Mouse (Mus musculus): ENCODE measurements at regions not wholly inside any gene's neighbourhood (a gene's known extent, or its start where the extent isn't known, plus 50 kb on each side); places are given as distances from the start of the nearest gene placed in this dataset.

DNA sequence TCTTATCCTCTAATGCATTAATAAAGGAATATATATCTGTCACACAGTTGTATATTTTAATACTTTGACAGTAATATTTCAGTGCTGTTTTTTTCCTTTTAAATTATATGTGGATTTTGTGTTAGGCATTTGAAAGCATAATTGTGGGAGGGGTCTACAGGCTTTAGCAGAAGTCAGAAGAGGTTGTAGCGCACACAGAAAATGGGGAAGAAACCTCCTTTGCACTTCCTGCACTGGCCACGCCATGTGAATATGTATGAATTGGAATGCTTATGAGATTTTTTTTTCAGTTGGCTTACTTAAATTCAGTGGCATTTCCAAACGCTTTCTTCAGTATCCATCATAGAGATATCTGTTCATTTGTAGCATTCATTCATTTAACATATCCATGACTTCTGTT, 125.1 kb downstream of the Lmo4 start:
- peak; percentile 56; the same call in 1 of the 2 replicates for ATAC-seq (replicated peaks; ENCODE audit: poor library complexity, severe bottlenecking)

DNA sequence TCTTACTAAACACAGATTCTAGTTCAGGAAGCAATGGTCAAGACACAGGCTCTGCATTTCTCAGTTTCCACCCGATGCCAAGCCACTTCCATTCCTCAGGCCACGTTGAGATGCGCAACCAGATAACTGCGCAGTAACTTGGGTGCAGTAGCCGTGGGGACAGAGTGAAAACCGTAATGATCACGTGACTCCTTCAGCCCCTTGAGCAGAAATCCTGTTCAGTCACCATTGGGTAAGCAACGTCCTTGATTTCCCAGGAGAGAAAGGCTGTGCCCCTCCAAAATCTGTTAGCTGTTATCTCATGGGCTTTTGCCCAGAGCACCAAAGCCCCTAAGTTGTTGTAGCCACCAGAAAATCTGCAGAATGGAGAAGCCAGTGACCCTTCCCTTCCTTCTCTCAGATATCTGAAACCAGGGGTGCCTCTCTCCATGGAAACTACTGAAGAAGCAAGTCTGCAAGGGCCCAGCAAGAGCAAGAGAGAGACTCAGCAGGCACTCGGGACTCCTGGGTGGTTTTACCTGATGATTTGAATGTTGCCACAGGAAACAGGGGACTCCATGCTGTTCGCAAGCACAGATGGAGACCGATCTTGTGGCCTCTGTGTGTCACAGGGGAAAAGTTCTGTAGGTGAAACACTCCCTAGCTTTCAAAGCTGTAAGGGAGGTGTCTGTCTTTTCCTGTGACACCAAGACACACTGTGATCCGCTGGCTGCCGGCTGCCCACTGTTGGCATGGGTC, 126.7 kb downstream of the Lmo4 start:
- ATAC-seq (replicated peaks; ENCODE audit: poor library complexity, severe bottlenecking): no peak

DNA sequence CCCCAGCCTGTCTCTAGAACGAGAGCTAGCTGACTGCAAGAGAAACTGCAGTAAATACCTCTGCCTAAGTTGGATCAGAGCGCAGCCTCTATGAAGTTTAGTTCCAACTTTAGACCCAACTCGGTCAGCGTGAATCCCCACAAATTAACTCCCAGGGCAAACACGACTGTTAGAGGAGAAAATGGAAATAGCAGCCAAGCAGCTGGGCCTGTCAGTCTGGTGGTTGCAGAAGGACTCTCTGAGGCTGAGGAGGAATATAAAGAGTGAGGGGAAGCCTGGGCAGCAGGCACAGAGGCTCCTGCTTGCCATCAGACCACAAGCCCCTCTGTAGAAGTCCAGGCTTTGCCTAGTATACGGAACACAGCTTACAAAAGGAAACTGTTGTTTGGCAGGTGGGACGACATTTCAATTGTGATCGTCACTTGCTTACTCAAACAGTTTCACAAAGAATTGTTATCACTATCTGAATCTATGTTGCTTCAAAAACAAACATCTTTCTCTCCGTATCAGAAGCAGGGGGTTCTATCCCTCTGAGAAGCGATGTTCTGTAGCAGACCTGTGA, 135.0 kb downstream of the Lmo4 start:
- no peak for ATAC-seq (replicated peaks; ENCODE audit: poor library complexity, severe bottlenecking)

DNA sequence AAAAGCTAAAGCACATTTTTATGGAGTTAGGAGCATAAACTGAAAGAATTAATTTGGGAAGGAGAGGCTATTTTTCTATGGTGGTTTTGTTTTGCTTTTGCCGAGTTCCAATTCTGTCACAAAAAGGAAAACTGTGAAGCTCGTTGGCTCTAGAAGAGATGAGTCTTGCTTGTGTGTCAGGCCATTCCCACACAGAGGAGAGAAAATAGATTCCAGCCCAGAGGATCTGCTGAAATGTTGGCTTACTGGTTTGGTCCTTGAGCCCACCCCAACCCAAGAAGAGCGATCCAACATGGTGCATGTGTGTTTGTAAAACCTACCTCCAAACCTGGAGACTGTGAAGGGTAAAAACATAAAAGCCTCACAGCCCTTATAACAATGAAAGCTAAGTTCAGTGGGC, 138.0 kb downstream of the Lmo4 start:
- ATAC-seq (replicated peaks; ENCODE audit: poor library complexity, severe bottlenecking): no peak

DNA sequence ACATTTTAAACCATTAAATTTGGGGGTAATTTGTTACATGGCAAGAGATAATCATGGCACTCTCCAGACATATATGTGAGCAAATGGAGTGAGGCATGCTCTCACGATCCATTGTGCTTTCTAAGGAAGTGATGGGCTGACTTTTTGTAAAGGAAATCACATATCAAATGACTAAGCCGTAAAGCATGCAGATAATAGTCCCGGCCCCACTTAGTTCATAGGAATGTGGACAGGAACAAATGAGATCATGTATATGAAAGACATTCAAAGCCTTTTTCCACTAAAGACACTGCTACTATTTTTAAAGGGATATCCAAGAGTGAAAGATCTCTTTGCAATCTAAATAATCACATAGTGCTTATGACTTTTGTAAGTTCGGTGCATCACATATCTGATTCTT, 146.9 kb downstream of the Lmo4 start:
- no peak for ATAC-seq (replicated peaks; ENCODE audit: poor library complexity, severe bottlenecking)

DNA sequence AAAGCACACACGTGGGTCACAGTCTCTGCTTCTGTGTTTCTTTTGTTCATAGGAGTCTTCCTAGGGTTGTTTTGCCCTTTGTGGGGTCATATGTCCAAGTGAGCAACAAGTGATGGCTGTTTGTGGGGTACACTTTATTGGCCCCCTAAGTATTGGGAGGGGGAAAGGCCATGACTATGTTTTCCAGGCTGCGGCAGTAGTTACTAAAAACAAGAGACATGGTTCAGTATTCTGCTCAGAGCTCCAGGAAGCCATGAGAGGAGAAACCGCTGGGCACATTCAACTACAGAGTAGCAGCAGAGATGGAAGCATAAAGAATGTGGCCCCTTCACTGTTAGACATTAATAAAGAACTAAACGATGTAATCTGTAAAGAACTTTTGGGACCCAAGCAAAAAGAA, 154.7 kb downstream of the Lmo4 start:
- no peak for ATAC-seq (replicated peaks; ENCODE audit: poor library complexity, severe bottlenecking)

DNA sequence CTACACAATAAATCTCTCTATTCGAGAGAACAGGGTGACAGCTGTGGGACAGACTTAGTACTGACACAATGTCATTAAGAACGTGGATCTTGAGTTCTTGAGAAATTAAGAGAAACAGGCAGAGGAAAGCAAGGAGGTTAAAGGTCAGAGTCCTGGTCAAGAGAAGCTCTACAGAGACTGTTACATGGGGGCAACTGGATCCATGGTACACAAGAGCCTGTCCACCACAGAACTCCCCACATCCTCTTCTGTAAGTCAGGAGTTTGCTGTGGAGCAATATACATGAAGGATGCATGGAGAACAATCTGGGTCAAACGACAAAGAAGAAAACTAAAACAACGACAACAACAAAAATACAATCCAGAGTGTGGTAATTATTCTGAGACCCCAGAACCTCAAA, 155.8 kb downstream of the Lmo4 start:
- ATAC-seq (replicated peaks; ENCODE audit: poor library complexity, severe bottlenecking): peak; percentile 55

DNA sequence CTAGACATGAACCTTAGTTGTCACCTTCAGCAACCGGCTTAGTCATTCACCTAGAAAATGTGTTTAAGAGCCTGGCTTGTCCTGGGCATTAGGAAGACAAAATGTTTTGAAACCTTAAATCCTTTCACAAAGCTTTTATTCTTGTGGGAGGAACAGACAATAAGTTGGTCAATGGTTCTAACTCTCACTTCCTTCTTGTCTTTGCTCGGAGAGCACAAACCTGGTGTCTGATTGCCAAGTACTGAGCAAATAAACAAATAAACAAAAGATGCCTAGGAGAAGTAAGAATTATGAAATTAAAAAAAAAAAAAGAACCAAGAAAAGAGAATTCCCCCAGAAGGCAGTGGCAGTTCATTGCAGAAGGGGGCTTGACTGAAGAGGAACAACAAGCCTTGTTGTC, 160.7 kb downstream of the Lmo4 start:
- ATAC-seq (replicated peaks; ENCODE audit: poor library complexity, severe bottlenecking): peak; percentile 50

DNA sequence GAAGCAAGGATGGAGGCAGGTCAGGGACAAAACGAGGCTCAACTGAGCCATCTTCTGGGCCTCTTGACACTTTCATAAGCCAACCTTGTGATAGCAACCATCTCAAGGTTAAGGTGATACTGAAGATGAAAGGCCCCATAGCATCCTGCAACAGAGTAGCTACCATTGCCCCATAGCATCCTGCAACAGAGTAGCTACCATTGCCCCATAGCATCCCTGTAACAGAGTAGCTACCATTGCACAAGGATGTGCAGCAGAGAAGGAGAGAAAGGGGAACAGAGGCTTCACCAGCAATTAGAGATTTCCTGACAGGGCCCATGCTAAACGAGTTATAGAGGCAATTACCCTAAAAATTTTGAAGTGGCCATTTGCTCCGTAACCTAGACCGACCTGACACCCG, 163.2 kb downstream of the Lmo4 start:
- peak; percentile 90 for ATAC-seq (replicated peaks; ENCODE audit: poor library complexity, severe bottlenecking)

DNA sequence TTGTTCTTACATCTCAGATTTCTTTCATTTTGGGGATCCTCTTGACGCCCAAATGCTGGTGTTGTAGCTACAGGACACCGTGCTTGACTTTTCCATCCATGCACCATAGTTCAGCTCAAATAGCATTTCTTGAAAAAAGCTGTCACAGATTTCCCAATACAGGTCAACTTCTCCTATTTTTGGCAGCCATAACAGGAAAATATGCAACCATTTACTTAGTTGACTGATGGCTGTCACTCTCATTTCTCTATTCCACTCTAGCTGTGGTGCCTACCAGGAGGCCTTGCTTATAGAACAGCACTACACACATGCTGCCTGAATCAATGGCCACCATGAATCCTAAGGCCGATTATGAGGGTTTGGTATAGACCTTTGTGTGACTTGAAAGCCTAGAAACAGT, 165.5 kb downstream of the Lmo4 start:
- peak; percentile 60 for ATAC-seq (replicated peaks; ENCODE audit: poor library complexity, severe bottlenecking)

DNA sequence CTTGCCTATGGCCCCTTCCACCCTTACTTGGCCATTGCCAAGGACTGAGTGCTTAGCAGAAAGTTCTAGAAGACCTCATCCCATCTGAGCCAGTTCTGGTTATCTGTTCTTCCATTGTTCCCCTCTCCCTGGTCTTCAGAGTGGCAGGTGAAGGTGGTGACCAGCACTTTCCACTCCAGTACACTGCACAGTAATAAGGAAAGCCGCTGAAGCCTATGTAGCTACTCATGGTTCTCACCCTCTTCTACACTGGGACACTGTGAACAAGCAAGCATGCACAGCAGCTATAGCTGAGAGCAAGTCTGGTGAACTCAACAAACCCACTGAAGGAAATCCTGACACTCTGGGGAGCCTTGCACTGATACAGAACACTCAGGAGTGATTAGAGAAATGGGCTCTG, 175.4 kb downstream of the Lmo4 start:
- ATAC-seq (replicated peaks; ENCODE audit: poor library complexity, severe bottlenecking): no peak

DNA sequence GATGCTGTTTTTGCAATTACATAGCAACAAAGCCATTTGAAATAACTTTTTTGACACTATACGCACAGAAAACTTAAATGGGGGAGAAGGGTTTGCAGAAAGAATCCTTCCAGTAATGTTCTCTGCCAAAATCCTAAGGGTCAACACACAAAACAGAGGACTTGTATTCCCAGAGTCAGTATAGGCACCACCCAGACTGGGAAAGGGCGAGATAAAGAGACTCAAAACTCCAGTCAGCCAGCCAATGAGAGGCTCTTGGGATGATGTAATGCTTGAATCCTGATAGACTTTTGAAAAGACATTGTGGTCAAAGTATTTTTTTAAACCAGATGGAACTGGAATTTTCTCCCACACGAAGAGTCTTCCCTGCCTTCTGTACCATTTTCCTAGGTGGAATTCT, 175.9 kb downstream of the Lmo4 start:
- no peak for ATAC-seq (replicated peaks; ENCODE audit: poor library complexity, severe bottlenecking)

DNA sequence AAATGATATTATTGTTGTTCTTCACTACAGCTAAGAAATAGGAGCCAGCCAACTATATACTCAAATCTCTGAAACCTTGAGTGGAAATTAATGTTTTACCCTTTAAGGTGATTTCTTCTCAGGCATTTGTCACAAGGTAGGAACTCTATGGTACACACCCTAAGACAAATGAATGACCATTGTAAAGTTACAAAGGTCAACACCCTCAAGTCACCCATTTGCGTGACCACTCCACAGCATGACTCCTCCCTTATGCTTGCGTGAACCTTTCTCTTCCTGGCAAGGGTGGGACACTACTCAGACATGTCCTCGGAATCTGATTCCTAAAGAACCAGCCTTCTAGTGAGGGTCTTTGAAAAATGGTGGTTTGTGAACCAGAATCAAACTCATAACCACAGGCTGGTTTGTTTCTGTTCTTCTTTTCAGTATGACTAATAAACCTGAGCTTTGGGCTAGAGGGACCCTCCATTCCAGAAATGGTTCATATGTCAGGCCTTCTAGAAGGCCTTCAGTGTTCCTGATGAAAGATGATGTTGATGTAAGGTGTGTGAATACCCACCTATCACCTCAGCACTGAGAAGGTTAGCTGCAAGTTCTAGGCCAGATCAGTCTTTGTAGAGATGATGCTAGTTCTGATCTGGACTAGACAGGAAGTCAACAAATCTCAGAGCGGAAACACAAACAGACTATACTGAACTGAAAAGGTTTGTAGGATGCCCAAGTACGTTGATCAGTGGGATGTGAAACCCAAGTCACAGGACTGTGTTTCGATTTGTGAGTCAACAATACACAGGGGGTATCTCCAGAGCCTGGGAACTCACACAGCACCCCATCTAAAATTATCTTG, 177.7 kb downstream of the Lmo4 start:
- ATAC-seq (replicated peaks; ENCODE audit: poor library complexity, severe bottlenecking): peak; percentile 58

DNA sequence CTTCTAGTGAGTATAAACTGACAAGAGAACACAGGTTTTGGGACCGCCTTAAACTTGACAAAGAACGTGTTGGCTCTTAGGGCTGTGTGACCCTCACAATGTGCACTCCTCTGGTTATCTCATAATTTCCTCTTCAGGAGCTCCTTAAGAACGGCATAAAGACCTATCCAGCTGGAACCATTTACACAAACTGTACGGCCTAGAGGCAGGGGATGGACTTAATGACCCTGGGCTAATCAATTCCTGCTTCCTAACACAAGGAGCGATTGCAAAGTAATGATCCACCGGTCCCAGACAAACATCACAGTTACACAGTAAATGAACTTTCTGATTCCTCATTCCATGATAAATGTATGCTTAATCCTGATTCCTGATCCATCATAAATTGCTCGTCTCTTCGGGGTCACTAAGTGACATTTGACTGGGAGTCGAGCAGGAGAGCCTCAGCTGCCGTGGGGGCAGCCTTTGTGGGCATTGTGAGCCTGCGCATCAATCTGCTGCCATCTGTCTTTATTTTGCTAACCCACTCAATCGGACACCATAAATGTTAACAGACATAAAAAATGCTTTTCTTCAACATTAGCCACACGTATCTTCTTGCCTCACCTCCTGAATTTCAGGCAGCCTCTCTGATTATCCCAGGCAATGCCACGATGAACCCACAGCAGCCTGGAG, 179.4 kb downstream of the Lmo4 start:
- ATAC-seq (replicated peaks; ENCODE audit: poor library complexity, severe bottlenecking): no peak

DNA sequence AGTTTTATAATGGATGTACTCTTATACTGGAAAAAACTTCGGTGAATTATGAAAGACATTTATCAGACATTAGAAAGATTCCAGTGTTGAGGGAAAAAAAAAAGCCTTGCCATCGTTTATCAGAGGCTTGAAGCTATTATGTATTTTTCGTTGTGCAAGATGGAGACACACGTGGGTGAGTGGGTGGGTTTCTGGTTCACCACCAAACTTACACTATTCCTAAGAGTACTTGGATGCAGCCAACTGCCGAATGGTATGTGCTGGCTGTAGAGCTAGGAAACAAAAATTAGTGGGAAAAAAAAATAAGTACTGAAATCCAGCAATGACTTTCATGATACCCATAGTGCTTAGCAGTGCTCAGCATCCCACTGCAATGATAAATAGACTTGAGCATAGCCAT, 180.8 kb downstream of the Lmo4 start:
- no peak for ATAC-seq (replicated peaks; ENCODE audit: poor library complexity, severe bottlenecking)

DNA sequence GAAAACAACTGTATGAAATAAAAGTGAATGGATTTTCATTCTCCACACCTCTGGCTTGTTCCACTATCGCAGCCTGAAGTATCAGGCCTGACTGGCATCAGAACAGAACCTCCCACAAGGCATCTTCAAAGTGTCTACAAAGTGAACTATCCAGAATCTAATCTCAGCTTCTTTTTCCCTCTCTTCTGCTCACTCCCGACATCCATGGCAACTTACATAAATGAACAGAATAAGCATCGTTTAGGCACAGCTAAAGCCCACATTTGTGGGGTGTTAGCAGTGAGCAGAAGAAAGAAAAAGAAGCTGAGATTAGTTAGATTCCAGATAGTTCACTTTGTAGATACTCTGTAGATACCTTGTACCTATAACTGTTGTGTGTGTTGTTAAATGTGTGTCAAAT, 182.0 kb downstream of the Lmo4 start:
- no peak for ATAC-seq (replicated peaks; ENCODE audit: poor library complexity, severe bottlenecking)

DNA sequence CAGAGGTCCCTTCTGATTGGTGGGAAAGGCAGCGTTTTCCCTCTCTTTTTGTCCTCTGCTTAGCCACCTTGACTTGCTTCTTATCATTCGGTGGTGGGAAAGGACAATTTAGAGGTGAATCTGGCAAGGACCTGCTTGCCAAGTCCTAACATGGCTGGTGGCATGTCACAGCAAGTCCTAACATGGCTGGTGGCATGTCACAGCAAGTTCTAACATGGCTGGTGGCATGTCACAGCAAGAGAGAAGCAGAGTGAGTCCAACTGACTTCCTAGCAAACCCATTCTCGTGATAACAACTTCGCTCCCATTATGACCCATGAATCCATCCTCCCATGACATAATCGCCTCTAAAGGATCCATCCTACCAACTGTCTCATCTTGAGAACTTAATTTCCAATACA, 183.1 kb downstream of the Lmo4 start:
- ATAC-seq (replicated peaks; ENCODE audit: poor library complexity, severe bottlenecking): no peak

DNA sequence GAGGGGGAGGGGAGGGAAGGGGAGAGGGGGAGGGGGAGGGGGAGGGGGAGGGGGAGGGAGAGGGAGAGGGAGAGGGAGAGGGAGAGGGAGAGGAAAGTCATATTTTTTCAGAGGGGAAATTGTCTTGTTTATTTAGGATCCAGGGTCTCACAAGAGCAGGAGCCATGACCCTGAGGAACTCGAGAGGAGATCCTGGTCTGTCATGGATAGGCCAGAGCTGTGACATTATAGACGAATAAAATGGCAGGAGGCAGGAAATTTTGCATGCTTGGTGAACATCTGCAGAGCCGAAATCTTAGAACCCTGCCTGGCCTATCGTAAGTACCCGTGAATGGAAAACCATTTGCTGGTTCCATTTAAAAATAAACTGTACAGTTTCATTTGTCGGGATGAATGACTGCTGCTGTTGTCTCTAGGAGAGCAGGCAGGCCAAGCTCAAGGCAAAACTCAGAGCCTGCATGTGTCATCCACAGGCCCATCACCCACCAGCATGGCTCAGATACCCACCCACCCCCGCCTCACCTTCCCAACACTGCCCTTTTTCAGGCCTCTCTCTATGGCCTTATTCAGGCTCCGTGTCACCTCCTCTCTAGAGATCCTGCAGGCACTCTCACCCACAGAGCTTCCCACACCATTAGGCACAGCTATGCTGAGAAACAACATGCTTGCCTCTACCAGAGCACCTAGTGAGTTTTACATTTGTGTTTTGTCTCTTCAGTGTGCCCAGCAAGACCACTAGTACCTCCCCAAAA, 184.7 kb downstream of the Lmo4 start:
- no peak for ATAC-seq (replicated peaks; ENCODE audit: poor library complexity, severe bottlenecking)

DNA sequence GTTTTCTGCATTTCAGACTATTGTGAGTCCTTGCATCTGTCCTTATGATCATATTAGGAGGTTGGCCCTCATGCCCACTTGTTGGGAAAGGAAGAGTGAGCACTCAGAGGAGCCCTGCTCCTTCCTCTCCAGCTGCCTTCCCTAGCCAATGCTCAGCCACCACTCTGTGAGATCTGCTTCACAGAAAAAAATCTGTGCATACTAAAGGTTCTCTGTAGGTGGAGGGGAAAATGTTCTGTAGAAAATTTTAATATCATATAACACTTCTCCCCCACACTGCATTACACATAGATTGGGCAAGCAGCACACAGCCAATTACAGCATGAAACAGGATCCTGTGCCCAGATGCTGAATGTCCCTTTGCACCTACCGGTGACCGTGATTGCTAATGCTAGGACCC, 185.7 kb downstream of the Lmo4 start:
- no peak for ATAC-seq (replicated peaks; ENCODE audit: poor library complexity, severe bottlenecking)

DNA sequence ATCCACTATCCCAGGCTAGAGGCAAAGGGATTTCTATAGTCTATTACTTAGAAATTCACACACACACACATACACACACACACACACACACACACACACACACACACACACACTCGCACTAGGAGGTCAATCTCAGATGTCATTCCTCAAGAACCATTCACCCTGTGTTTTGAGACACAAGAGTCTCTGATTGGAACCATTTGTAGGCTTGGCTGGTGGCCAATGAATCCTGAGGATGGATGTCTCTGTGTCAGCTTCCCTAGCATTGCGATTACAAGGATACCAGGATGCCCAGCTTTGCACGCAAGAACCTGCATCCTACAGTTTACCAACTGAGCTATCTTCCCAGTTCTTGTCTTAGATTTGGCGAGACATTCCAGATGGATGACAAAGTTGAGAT, 186.5 kb downstream of the Lmo4 start:
- ATAC-seq (replicated peaks; ENCODE audit: poor library complexity, severe bottlenecking): no peak

Measured in granulocyte monocyte progenitor cell, adult 5-6 weeks (primary cell).